Mouse (Mus musculus): ENCODE measurements around the gene Nkx2-2. TPM values are rescaled to one million over a fixed set of nuclear protein-coding genes. Genes with fewer than 3 reads are reported as not detected.

Nkx2-2 gene
- 7.1 and 7.9 TPM in 2 replicates for total RNA-seq (2014; rRNA removed)
- polyA plus RNA-seq (2015; fragmentation: Nextera tagmentation; extraction: Ambion mirVana) = 3.4 and 6.0 TPM in 2 replicates

GRCm38 (mm10) chr2:147193271-147194255 lies at the start of gene Nkx2-2:
Nkx2-2 (minus strand) TSS chr2:147194243.
- Histone ChIP-seq H3K9me3 (ENCODE audit: low read length) (no peaks in the 10 kb centered on the region), H3K4me3 (ENCODE audit: low read depth, low read length) (peak within 1 kb of the TSS; percentile 32), H3K9ac (no peak within 1 kb of the TSS), H3K4me2 (ENCODE audit: low read depth) (peak within 1 kb of the TSS; percentile 47), H3K27ac (ENCODE audit: low read depth, low read length) (no peak within 1 kb of the TSS; the same call in 1 of the 2 replicates), H3K36me3 (ENCODE audit: insufficient read depth) (no peaks in the 10 kb centered on the region), H3K27me3 (ENCODE audit: insufficient read depth, low read length) (peaks cover 94% of the 10 kb centered on the region), H3K4me1 (ENCODE audit: insufficient read depth) (no peaks in the 10 kb centered on the region; the same call in 1 of the 2 replicates)
- TF ChIP-seq CTCF (IDR thresholded peaks at IDR 0.05; ENCODE audit: low read depth) = no peak; the same call in 1 of the 2 replicates
- DNase-seq (peak; percentile 43), ATAC-seq (peak; percentile 56)
- 3% methylated on average over 54 of the region's 54 CpGs for WGBS

- DNase-seq (no peak), ATAC-seq (no peak)
- Histone ChIP-seq H3K4me3 (ENCODE audit: low read depth, low read length) (no peak overlapping the region), H3K9ac (no peak overlapping the region), H3K9me3 (ENCODE audit: low read length) (no peaks in the 10 kb centered on the region), H3K27me3 (ENCODE audit: insufficient read depth, low read length) (no peaks in the 10 kb centered on the region), H3K4me1 (ENCODE audit: insufficient read depth) (no peaks in the 10 kb centered on the region), H3K4me2 (ENCODE audit: low read depth) (peak overlapping the region; percentile 18; the same call in 1 of the 2 replicates), H3K36me3 (ENCODE audit: insufficient read depth) (no peaks in the 10 kb centered on the region), H3K27ac (ENCODE audit: low read depth, low read length) (no peak overlapping the region)
- 38% methylated on average over 25 of the region's 25 CpGs for WGBS
- TF ChIP-seq CTCF (IDR thresholded peaks at IDR 0.05; ENCODE audit: low read depth) = no peak
Observed at GRCm38 (mm10) chr2:147235707-147236290, 41.8 kb upstream of the Nkx2-2 start.

GRCm38 (mm10) chr2:147231175-147231574 lies 37.1 kb upstream of the Nkx2-2 start:
- TF ChIP-seq CTCF (IDR thresholded peaks at IDR 0.05; ENCODE audit: low read depth) = no peak
- no peak for ATAC-seq
- H3K4me2 ChIP-seq (ENCODE audit: low read depth) = no peak overlapping the region
- WGBS = 84% methylated on average over 5 of the region's 5 CpGs
- DNase-seq = no peak
- no peak overlapping the region for H3K27ac ChIP-seq (ENCODE audit: low read depth, low read length)
- no peaks in the 10 kb centered on the region for H3K36me3 ChIP-seq (ENCODE audit: insufficient read depth)
- no peak overlapping the region for H3K4me3 ChIP-seq (ENCODE audit: low read depth, low read length)
- H3K9ac ChIP-seq = no peak overlapping the region
- H3K27me3 ChIP-seq (ENCODE audit: insufficient read depth, low read length) = no peaks in the 10 kb centered on the region
- H3K4me1 ChIP-seq (ENCODE audit: insufficient read depth) = no peaks in the 10 kb centered on the region
- H3K9me3 ChIP-seq (ENCODE audit: low read length) = no peaks in the 10 kb centered on the region

- no peak overlapping the region for H3K4me3 ChIP-seq (ENCODE audit: low read depth, low read length)
- no peak overlapping the region for H3K27ac ChIP-seq (ENCODE audit: low read depth, low read length)
- H3K4me2 ChIP-seq (ENCODE audit: low read depth) = no peak overlapping the region
- H3K4me1 ChIP-seq (ENCODE audit: insufficient read depth) = no peaks in the 10 kb centered on the region
- no peaks in the 10 kb centered on the region for H3K9me3 ChIP-seq (ENCODE audit: low read length)
- H3K36me3 ChIP-seq (ENCODE audit: insufficient read depth) = no peaks in the 10 kb centered on the region
- ATAC-seq (no peak), DNase-seq (peak; percentile 25)
- no peak overlapping the region for H3K9ac ChIP-seq
- peaks cover 18% of the 10 kb centered on the region; the same call in 1 of the 2 replicates for H3K27me3 ChIP-seq (ENCODE audit: insufficient read depth, low read length)
- 21% methylated on average over 4 of the region's 4 CpGs for WGBS
- TF ChIP-seq CTCF (IDR thresholded peaks at IDR 0.05; ENCODE audit: low read depth) = peak; percentile 60
Observed at GRCm38 (mm10) chr2:147205076-147205615, 11.1 kb upstream of the Nkx2-2 start.

- DNase-seq = peak; percentile 17
- H3K9me3 ChIP-seq (ENCODE audit: low read length) = no peaks in the 10 kb centered on the region
- ATAC-seq = peak; percentile 17; the same call in 1 of the 2 replicates
- no peak overlapping the region for H3K27ac ChIP-seq (ENCODE audit: low read depth, low read length)
- no peaks in the 10 kb centered on the region; the same call in 1 of the 2 replicates for H3K4me1 ChIP-seq (ENCODE audit: insufficient read depth)
- peak overlapping the region; percentile 47 for H3K4me2 ChIP-seq (ENCODE audit: low read depth)
- H3K36me3 ChIP-seq (ENCODE audit: insufficient read depth) = no peaks in the 10 kb centered on the region
- H3K27me3 ChIP-seq (ENCODE audit: insufficient read depth, low read length) = peaks cover 93% of the 10 kb centered on the region
- H3K9ac ChIP-seq = no peak overlapping the region
- WGBS = 4% methylated on average over 71 of the region's 71 CpGs
- H3K4me3 ChIP-seq (ENCODE audit: low read depth, low read length) = peak overlapping the region; percentile 32
- no peak for TF ChIP-seq CTCF (IDR thresholded peaks at IDR 0.05; ENCODE audit: low read depth)
Observed at GRCm38 (mm10) chr2:147194711-147195615, 920 bp upstream of the Nkx2-2 start.

- DNase-seq (peak; percentile 26), ATAC-seq (no peak)
- Histone ChIP-seq H3K27ac (ENCODE audit: low read depth, low read length) (no peak overlapping the region), H3K27me3 (ENCODE audit: insufficient read depth, low read length) (peaks cover 91% of the 10 kb centered on the region), H3K9me3 (ENCODE audit: low read length) (no peaks in the 10 kb centered on the region), H3K36me3 (ENCODE audit: insufficient read depth) (no peaks in the 10 kb centered on the region), H3K4me3 (ENCODE audit: low read depth, low read length) (no peak overlapping the region), H3K9ac (no peak overlapping the region), H3K4me1 (ENCODE audit: insufficient read depth) (no peaks in the 10 kb centered on the region; the same call in 1 of the 2 replicates), H3K4me2 (ENCODE audit: low read depth) (no peak overlapping the region)
- WGBS = 3% methylated on average over 13 of the region's 13 CpGs
- no peak for TF ChIP-seq CTCF (IDR thresholded peaks at IDR 0.05; ENCODE audit: low read depth)
Observed at GRCm38 (mm10) chr2:147192731-147193130, 1.3 kb downstream of the Nkx2-2 start.

Measured in forebrain, postnatal 0 days (tissue).